Mouse (Mus musculus) adrenal gland, adult 2 months (tissue): ENCODE results near the gene Fam117a. TPM values are rescaled to one million over a fixed set of nuclear protein-coding genes. Genes with fewer than 3 reads are reported as not detected.

Experiments
- DNase-seq: peaks from one replicate; pipeline ENCODE4 v3.0.0; 2021
- polyA plus RNA-seq: library from polyadenylated mRNA; depleted of rRNA; stranded (reverse); fragments of >200 nt; gene quantifications from 2 replicates; pipeline ENCODE4 v1.2.3, GENCODE M21; 2012
- total RNA-seq, 2 experiments: library from RNA; stranded (reverse); gene quantifications; 2 replicates each; pipeline ENCODE4 v1.2.3; 2021

The Fam117a gene
- total and polyA plus RNA-seq, 3 experiments = 16.6 to 27.0 (median 20.9) TPM

DNA sequence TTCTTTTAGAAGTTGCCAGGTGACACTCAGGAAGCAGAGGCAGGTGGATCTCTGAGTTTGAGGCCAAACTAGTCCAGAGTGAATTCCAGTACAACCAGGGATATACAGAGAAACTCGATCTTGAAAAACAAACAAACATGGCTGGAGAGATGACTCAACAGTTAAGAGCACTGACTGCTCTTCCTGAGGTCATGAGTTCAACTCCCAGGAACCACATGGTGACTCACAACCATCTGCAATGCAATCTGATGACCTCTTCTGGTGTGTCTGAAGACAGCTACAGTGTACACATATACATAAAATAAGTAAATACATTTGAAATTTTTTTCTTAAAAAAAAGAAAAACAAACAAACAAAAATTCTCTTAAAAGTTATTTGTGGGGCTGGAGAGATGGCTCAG lies 6.2 kb upstream of the Fam117a start:
- DNase-seq = no peak

DNA sequence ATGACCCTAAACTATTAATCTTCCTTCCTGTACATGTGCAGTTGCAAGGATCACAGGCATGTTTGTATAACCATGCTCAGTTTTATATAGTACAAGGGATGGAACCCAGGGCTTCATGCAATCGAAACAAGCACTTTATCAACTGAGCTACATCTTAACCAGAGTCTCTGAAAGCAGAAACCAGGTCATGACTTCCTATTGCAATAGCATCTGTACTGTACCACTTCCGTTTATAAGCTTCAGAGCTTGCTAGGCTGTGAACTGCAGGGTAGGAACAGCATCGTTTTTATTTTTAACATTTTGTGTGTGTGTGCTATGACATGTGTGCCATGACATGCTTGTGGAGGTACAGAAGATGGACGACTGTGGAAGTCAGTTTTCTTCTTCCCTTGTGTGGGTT lies 3.6 kb upstream of the Fam117a start:
- DNase-seq = no peak

DNA sequence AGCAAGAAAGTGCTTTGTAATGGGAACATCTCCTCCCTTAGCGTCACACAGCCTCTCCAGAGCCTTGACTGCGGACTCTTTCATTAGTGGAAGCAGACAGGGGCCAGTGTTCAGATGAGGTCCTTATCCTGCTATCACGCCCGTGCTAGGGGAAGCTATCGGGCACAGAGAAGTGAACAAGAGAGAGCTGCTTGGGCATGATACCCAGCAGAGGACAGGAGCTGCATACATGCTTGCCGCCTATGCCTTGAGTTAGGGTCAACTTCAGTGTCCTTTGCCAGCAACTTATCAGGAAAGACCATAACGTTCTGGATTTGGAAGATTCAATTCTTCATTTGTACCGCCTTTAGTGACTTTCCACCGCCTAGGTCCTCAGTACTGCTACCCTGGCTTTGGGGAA lies 3.0 kb upstream of the Fam117a start:
- no peak for DNase-seq

DNA sequence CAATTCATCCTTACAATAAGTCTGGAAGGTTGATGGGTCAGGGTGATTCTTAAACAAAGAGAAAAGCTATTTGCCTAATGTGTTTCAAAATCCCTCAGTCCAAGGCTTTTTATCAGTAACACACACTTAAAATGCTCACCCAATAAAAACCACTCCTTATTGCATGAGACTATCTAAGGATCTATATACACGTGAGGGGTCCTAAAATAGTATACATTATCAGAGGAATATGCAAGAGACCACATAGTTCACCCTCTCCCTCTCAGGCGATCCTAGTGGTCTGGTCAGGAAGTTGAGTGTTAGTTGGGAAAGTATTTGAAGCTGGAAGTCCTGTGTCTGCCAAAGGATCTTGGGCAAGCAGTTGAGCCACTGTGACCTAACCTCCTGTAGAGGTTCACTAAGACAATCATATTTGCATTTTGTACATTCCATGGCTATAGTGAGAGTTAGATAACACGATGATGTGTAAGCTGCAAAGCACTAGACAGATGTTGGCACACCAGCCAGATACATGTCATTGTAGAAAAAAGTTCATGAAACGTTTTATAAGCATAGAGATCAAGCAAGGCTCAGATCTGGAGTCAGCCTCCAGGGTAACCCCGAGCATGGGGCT lies 2.3 kb upstream of the Fam117a start:
- DNase-seq = no peak

DNA sequence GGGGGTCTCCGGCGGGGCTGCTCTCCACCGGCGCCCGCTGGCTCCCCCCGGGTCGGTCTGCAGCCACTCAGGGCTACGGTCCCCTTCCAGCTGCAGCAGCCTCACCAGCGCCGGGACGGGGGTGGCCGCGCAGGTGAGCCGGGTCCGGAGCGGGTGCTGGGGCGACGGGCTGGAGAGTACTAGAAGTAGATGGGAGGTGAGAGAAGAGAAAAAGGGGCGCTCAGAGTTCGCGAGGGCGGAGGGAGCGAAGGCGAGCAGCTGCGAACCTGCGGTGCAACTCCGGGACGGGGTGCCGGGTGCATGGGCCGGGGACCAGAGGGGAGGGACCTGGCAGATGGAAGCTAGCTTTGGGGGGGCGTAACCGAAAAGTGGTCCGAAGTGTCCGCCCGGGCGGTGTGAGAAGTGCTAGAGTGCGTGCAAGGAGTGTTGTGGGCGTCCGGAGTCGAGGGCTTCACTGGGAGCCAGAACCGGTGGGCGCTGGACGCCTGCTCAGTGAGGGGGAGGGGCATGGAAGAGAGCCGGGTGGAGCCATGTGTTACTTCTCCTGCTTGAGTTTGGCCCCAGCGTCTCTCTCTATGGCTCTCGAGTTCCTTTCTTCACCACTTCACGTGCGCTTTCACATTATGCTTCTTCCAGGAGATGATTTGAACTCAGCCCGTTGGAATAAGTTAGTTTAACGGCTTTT lies 453 bp downstream of the Fam117a start:
- peak; percentile 72 for DNase-seq

DNA sequence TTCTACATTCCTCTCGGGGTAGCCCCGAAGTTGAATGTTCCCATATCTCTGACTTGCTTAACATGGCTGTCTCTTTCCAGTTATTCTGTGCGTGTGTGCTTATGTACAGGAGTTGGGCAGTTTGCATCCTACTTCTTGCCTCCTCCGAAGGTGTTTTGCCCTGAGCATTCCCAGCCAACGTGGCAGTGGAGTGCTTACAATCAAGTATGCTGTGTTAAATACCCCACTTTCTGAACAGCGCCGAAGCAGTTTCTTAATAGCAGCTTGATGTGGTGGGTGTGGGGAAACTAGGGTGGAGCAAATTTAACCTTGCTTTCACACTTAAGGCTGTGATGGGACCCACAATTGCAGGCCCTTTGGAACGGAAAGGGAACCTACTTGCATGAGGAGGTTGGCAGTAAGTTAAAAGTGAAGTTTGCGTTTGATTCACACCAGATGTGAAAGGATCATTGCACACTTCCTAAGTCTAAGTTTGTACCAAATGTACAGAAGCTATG lies 1.1 kb downstream of the Fam117a start:
- no peak for DNase-seq

DNA sequence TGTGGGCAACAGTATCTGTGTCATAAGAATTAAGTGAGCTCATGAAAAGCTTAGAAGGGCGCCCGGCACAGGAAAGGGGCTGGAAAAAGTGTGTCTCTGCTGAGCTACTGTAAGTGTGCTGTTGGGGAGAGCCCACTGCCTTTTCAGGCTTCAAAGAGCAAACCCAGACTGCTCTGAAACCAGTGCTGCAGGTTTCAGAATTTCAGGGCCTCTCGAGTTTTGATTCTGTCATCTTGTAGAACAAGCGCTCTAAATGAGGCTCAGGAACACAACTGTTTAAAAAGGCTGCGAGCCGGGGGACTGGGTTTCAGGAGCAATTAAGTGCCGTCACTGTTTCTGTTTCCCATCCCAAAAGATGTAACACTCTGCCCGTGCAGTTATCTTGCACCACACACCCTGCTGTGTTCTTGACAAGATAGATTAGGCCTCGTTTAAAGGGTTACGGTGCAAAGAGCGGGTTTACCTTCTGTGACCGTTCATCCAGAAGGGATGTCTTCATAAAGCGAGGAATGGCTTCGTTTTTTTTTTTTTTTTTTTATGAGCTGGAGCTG lies 2.7 kb downstream of the Fam117a start:
- no peak for DNase-seq

DNA sequence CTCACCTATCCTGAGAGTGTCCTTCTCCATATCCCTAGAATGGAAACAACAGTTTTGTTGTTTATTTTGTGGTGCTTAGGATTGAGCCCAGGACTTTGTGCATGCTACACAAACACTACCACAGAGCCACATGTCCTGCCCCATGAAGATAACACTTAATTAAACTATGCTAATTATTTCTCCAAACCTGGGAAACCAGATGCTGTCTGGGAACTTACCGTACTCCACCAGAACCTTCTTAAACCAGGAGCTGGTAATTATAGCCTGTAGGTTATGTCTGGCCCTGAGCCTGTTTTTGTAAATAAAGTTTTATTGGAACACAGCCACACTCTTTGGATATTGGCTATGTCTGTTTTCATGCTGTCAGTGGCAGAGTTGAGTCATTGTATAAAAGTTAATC lies 3.4 kb downstream of the Fam117a start:
- DNase-seq = no peak

DNA sequence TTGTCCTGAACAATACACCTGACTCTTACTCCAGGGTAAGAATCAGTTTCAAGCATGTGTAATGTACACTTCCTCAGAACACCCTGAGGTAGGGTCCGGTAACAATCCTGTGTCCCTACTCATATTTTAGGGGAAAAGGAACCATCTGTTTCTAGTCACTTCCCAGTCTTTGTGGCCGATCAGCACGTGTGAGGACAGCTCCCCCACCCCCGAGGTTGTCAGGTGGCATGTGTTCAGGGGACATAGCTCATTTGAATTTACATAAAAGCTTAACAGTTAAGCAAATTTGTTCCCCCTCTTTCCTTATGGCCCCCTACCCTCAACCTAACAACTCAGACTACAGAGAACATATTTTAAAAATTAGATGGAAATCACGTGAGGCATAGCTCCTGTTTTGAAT lies 3.8 kb downstream of the Fam117a start:
- DNase-seq = no peak

DNA sequence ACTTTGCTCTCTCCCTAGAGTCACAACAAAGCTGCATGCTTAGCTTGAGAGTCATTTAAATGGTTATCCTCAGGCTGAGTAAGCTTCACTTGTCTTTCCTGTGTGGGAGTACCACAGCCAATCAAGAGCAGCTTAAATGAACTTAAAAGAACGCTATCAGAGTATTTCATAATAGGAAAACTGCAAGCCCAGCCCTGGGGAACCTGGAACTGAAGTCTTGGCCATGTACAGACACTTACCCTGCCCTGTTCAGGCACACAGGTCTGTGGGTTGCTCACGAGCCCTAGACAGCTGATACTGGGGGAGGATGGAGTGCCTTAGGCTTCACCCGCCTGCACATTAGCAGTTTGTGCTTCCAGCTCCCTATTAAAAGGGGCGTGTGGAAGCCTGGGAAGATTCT lies 6.4 kb downstream of the Fam117a start:
- no peak for DNase-seq

DNA sequence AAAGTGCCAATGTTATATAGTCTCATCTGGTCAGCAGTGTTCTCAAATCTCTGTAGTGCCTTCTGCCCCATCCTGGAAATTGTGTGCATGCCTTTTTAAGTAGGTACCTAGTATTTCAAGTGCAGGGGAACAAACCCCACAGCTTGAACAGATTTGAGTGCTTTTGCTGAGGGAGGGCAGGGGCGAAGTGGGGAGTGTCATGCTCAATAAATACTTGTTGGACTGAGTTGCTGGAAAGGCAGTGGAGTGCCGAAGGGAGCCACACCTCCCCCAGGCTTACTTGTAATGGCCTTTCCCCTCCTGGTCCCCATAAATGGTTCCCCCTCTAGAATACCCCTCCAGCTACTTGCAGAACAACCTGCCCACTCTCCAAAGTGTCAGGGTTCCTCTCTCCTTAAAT lies 7.4 kb downstream of the Fam117a start:
- no peak for DNase-seq

DNA sequence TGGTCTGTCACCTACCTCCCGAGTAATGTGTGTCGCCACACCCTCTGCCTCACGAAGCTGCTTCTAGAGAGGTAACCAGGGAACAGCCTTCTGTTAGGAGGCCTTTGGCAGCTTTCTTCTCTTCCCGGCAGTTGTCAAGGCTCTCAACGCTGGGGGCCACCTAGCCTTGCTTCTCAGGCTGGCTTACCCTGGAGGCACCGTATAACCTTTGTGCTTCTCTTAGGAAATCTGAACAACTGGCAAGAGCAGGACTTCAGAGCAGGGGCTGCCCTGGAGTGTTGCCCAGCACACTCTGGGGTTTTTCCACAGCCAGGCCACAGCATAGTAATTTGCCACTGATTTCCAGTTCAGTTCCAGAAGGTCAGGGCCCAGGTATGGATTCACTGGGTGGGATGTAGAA lies 13.5 kb downstream of the Fam117a start:
- DNase-seq = peak; percentile 65

DNA sequence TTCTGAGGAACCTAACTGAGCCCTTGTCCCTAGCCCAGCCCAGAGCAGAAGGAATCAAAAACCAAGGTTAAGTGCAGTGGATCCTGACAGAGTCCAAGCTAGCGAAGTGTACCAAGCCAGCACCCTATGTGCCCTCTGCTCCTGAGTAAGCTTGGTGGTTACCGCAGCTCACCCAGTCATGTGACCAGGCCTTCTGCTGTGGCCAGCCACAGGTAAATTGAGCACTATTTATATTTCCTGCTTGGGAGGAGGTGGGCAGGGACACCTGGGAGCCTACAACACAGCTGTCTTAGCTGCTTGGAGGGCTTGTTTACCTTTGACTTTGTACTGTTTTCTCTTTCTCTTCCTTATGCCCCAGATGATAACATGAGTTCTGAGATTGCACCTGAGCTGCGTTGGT lies 14.1 kb downstream of the Fam117a start:
- DNase-seq = no peak

DNA sequence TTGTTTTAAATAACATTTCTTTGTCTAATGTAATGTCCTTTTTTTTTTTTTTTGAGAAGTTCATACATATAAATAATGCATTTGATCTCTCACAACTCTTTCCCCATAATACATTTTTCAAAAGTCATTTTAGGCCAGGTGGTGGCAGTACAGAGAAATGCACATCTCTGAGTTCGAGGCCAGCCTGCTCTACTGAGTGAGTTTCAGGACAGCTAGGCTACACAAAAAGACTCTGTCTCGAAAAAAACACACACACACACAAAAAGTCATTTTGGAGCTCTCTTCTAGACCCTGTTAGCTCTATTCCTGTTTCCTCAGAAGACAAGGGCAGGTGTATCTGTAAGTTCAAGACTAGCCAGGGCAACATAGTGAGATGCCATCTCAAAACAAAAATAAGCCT lies 15.9 kb downstream of the Fam117a start:
- no peak for DNase-seq

DNA sequence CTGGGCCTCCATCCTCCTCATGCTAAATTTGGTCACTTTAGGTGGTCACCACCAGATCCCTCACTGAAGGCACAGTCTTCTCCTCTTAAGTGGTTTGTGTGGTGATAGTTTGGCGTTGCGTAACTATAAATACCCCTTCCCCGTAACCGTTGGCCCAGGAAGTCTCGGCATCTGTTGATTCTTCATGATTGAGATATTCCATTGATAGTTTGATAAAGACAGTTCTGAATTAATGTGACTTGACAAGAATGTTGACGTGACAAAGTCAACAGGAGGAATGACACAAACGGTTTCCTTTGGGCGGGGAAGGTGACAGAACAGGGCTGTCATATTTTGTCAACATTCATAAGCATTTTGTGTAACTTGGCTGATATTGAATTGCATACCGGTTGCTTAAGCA lies 16.4 kb downstream of the Fam117a start:
- no peak for DNase-seq

DNA sequence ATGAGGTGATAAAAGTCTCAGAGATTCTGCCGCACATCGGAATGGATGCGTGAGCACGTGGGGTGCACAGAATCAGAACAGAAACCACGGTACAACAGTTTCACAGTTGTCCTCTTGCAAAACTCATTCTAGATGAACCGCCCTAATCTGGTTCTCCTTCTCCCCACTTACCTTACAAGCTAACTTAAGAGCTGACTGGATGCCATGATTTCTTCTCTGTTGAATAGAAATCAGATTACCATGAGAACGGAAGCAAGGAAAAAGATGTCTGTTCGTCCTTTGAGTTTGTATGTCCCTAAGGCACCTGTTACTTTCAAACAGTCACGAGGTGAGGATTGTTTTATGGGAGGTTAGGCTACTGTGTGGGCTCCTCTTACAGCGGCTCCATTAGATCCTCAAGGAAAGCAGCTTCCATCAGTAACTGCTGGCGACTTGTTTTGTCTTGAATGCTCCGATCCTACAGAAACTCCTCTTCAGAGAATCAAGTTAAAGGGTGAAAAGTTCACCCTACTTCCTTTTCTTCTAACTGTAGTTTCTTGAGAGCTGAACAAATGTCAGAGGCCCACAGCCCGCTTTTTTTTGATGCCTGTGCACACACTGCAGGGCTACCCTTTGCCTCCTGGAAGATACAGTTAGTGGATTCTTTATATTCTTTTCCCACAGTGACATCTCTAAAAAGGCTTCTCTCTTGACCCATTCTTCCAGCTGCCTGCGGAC lies 17.6 kb downstream of the Fam117a start:
- no peak for DNase-seq

DNA sequence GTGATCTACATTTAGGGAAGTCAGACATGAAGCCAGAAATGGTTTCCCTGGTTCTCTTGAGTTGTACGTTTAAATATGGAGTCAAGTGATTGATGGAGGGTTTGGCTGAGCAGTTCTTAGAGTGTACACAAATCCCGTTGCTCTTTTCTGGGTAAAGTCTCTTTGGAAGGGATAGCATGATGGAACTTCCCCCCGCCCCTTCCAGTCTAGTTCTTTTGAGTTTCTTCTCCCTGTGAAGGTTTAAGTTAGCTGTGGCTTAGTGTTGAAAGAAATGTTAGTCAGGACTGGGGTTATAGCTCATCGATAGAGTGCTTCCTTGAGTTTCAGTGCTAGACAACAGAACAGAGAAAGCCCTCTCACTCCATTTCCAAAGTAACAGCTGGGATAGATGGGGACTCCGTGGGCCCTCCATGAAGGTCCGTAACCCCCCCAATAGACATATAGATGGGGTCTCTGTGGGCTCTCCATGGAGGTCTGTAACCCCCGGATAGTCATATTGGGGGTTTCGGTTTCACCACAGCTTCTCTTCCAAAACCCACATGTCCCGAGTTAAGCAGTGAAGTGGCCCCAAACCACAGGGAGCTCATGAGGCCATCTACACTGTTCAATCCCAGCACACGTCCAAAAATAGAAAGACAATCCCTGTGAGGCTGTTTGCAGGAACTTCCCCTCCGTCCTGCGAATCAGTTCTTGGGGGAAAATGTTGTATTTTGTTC lies 18.3 kb downstream of the Fam117a start:
- DNase-seq = no peak

DNA sequence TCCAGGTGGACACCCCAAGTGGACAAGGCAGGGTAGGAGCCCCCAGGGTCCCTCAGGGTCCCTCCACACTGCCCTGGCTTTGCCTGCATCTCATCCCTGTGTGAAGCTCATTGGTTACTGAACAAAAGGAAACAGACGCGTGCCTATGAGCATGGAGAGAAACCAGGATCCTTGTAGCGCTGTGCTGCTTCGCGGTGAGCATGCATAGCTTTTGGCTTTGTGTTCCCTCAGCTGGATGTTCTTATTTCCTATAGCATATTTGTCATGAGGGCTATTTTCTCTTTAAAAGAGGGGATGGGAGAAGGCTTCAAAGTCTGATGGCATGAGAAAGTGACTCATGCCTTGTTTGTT lies 18.8 kb downstream of the Fam117a start:
- DNase-seq = no peak

DNA sequence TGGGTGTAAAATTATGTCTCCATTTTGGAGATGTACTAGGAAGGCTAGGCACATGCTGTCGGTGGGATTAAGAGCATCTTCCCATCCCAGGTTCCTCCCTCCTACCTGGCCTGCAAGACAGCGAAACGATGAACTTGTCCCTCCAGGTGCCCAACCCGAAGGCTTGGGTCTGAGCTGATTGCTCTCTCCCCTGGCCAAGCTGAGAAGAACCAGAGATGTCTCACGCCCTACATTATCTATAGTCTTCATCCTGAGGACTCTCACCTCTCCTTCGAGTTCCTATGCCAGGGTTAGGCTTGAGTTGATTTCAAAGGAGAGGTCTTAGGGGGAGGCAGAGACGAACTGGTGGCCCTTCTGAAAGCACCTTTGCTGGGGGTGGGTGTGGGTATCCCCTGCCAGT lies 19.2 kb downstream of the Fam117a start:
- DNase-seq = no peak

DNA sequence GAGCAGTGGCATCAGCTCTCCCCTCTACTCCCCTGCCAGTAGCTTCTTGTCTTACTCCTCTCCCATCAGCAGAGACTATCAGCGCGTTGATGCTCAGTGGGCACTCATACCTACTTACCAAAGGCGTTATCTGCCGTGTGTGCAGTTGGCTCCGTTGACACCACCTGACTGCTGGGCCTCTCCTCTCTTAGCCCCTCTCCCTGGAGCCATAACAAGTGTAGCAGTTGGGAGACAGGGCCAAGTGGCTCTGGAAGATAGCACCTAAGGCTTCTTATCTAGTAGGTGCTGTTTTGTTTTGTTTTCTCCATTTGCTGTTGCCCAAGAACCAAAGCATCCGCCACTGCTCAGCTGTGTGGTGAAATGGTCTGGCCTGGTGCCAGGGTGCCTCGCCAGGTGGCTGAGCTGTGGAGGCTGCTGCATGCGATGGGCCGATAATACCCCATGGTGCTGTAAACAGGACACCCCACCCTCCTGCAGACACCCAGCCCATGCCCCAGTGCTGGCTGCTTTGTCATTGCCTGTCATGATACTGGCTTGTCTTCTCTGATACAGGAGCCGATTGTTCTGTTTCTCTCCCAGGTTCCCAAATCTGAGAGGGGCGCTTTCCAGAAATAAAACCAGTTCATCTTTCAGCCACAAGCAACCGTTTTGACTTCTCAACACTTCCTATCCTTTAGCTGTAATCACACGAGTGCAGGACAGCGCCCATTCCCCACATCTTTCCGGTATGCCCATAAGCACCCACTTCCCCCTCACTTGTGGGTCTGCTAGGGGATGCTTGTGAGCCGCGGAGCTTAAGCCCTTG lies 19.9 kb downstream of the Fam117a start:
- peak; percentile 53 for DNase-seq

DNA sequence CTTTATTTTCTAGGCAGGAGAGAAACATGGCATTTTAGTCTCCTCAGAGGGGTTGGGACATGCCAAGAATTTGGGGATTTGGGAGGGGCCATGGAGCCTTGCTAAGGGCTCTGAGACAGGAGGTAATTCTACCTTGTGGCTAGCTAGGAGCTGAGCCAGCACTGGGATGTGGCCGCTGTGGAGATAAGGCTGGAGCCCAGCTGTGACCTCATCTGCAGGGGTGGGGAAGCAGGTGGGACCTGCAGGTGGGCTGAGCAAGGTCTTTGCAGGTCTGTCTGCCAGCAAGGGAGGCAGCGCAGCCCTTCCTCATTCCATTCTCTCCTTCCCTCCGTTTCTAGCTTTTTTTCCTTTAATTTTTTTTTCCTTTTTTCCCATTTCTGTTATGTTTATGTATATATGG lies 21.4 kb downstream of the Fam117a start:
- no peak for DNase-seq

DNA sequence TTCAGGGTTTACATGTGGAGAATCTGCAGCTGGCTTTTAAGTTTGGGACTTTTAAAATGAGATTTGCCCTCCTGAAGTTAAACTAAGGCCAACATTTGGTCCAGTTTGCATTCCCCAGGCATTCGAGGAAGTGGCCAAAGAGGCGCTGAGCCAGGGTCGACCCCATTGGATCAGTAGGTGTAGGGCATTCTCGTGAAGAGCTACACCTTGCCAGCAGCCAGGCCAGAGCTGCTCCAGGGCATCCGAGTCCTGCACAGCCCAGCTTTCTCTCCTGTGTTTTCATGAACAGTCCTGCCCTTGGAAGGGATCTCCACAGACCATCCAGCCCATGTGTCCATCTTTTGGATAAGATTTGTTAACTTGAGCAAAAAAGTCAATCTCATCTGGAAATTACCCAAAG lies 27.6 kb downstream of the Fam117a start:
- DNase-seq = no peak
